Mouse (Mus musculus) ES-Bruce4 (cell line): ENCODE data around the gene Plrg1. TPM values are rescaled to one million over a fixed set of nuclear protein-coding genes. Genes with fewer than 3 reads are reported as not detected.

Experiments
- H3K27ac ChIP-seq: 2 replicates; pipeline ENCODE4 v1.5.1; 2012; ENCODE audit warnings: low read length, inconsistent platforms; ENCODE audit not compliant: insufficient read depth
- H3K27me3 ChIP-seq: 2 replicates; pipeline ENCODE4 v1.6.1; 2012; ENCODE audit warnings: mild to moderate bottlenecking, low read length, inconsistent platforms; ENCODE audit not compliant: control insufficient read depth, poor library complexity, insufficient read depth, severe bottlenecking
- H3K36me3 ChIP-seq: 2 replicates; pipeline ENCODE4 v1.6.1; 2012; ENCODE audit warnings: inconsistent platforms, mild to moderate bottlenecking, low read length, moderate library complexity; ENCODE audit not compliant: control insufficient read depth, poor library complexity, insufficient read depth, severe bottlenecking
- H3K4me1 ChIP-seq: one replicate; pipeline ENCODE4 v1.8.1; 2011; ENCODE audit warnings: low read length; ENCODE audit not compliant: control insufficient read depth, insufficient read depth
- H3K4me3 ChIP-seq: 2 replicates; pipeline ENCODE4 v1.5.1; 2011; ENCODE audit warnings: low read depth, mild to moderate bottlenecking, low read length
- H3K9ac ChIP-seq: 2 replicates; pipeline ENCODE4 v1.6.1; 2012; ENCODE audit warnings: low read depth, mild to moderate bottlenecking, inconsistent platforms; ENCODE audit not compliant: poor library complexity, severe bottlenecking
- H3K9me3 ChIP-seq: replicated peaks from 2 replicates; pipeline ENCODE4 v1.6.1; 2012; ENCODE audit warnings: mild to moderate bottlenecking, low read length, inconsistent platforms; ENCODE audit not compliant: control insufficient read depth, poor library complexity, insufficient read depth, severe bottlenecking
- CTCF ChIP-seq: IDR thresholded peaks from one replicate; pipeline ENCODE4 v1.8.1; 2011; ENCODE audit warnings: low read depth, low read length
- EP300 ChIP-seq: IDR thresholded peaks from 2 replicates; pipeline ENCODE4 v1.6.1; 2011; ENCODE audit warnings: low read depth, low read length; ENCODE audit not compliant: insufficient read depth
- POLR2A ChIP-seq: IDR thresholded peaks from one replicate; pipeline ENCODE4 v1.8.1; 2011; ENCODE audit warnings: low read length; ENCODE audit not compliant: insufficient read depth
- polyA plus RNA-seq: library from polyadenylated mRNA; stranded (reverse); fragments of >200 nt; gene quantifications from 2 replicates; pipeline ENCODE4 v1.2.4, GENCODE M21; 2011; ENCODE audit warnings: low read depth; ENCODE audit not compliant: missing spikeins, insufficient read depth, insufficient read length

The Plrg1 gene
- 87.1 and 88.1 TPM in 2 replicates for polyA plus RNA-seq

GRCm38 (mm10) chr3:83055281-83056038 lies at the start of gene Plrg1:
Plrg1 (plus strand) TSS chr3:83055522.
- H3K4me1 ChIP-seq, result no peaks in the 10 kb centered on the region
- TF ChIP-seq POLR2A, result peak; percentile 11
- no peak for TF ChIP-seq EP300
- no peak for TF ChIP-seq CTCF
- H3K9me3 ChIP-seq, result no peaks in the 10 kb centered on the region
- no peaks in the 10 kb centered on the region for H3K27me3 ChIP-seq
- peak within 1 kb of the TSS; percentile 98 for H3K4me3 ChIP-seq
- H3K27ac ChIP-seq, result peak within 1 kb of the TSS; percentile 49; the same call in 1 of the 2 replicates
- H3K9ac ChIP-seq, result peak within 1 kb of the TSS; percentile 77
- H3K36me3 ChIP-seq, result peaks cover 22% of the 10 kb centered on the region

- no peak within 1 kb of the TSS for H3K27ac ChIP-seq
- H3K4me3 ChIP-seq, result peak within 1 kb of the TSS; percentile 50
- no peak for TF ChIP-seq POLR2A
- no peak for TF ChIP-seq EP300
- no peak for TF ChIP-seq CTCF
- no peaks in the 10 kb centered on the region for H3K4me1 ChIP-seq
- no peaks in the 10 kb centered on the region for H3K9me3 ChIP-seq
- H3K27me3 ChIP-seq, result no peaks in the 10 kb centered on the region
- no peaks in the 10 kb centered on the region for H3K36me3 ChIP-seq
- H3K9ac ChIP-seq, result no peak within 1 kb of the TSS
Observed at GRCm38 (mm10) chr3:83007557-83007956, 47.8 kb upstream of the Plrg1 start, which contains the start of gene Fgg. Fgg (plus strand) TSS chr3:83007724.

GRCm38 (mm10) chr3:83010291-83010690 lies 45.0 kb upstream of the Plrg1 start:
- Histone ChIP-seq H3K9me3 (no peaks in the 10 kb centered on the region), H3K4me1 (no peaks in the 10 kb centered on the region), H3K27me3 (no peaks in the 10 kb centered on the region), H3K36me3 (no peaks in the 10 kb centered on the region), H3K4me3 (no peak overlapping the region), H3K27ac (no peak overlapping the region), H3K9ac (no peak overlapping the region)
- no peak for TF ChIP-seq CTCF
- no peak for TF ChIP-seq POLR2A
- TF ChIP-seq EP300, result no peak

GRCm38 (mm10) chr3:83011136-83011535 lies 44.2 kb upstream of the Plrg1 start:
- no peak overlapping the region for H3K9ac ChIP-seq
- H3K4me3 ChIP-seq, result no peak overlapping the region
- H3K27ac ChIP-seq, result no peak overlapping the region

GRCm38 (mm10) chr3:83011565-83011964 lies 43.8 kb upstream of the Plrg1 start:
- Histone ChIP-seq H3K9me3 (no peaks in the 10 kb centered on the region), H3K9ac (no peak overlapping the region), H3K36me3 (no peaks in the 10 kb centered on the region), H3K27me3 (no peaks in the 10 kb centered on the region), H3K27ac (no peak overlapping the region), H3K4me3 (no peak overlapping the region), H3K4me1 (no peaks in the 10 kb centered on the region)
- TF ChIP-seq CTCF (no peak), EP300 (no peak), POLR2A (no peak)

More at GRCm38 (mm10) chr3:83011136-83011535, 44.2 kb upstream of the Plrg1 start:
- no peaks in the 10 kb centered on the region for H3K27me3 ChIP-seq
- H3K4me1 ChIP-seq, result no peaks in the 10 kb centered on the region
- TF ChIP-seq EP300 (no peak), POLR2A (no peak), CTCF (no peak)
- H3K36me3 ChIP-seq, result no peaks in the 10 kb centered on the region
- H3K9me3 ChIP-seq, result no peaks in the 10 kb centered on the region

GRCm38 (mm10) chr3:83012636-83013035 lies 42.7 kb upstream of the Plrg1 start:
- no peaks in the 10 kb centered on the region for H3K4me1 ChIP-seq
- no peaks in the 10 kb centered on the region for H3K27me3 ChIP-seq
- no peak overlapping the region for H3K4me3 ChIP-seq
- no peaks in the 10 kb centered on the region for H3K36me3 ChIP-seq
- TF ChIP-seq POLR2A, result no peak
- no peak for TF ChIP-seq EP300
- TF ChIP-seq CTCF, result no peak
- no peak overlapping the region for H3K9ac ChIP-seq
- no peaks in the 10 kb centered on the region for H3K9me3 ChIP-seq
- H3K27ac ChIP-seq, result no peak overlapping the region
